Comparison of ENCODE assay signal across 31 mouse cellular contexts in genomic region chr1:81087485-81087884, GRCm38 (mm10). TPM values are rescaled to one million over a fixed set of nuclear protein-coding genes. Genes with fewer than 3 reads are reported as not detected.
DNase-seq lines count a peak whose midpoint lies in the region; ATAC-seq lines count a peak whose summit lies in the region.
"Had no signal": no experiment of that assay in that cellular context is flagged by ENCODE, and none has a peak within 500 bp of the region (broad histone marks: within the 10 kb centered on the region; RNA-seq: fewer than 3 reads in every experiment).

No protein-coding gene starts in this region.

- no peaks in the 10 kb centered on the region for H3K36me3 ChIP-seq in forebrain, embryonic 14.5 days (ENCODE audit: control insufficient read depth, insufficient read depth, low read length)
- no peaks in the 10 kb centered on the region for H3K36me3 ChIP-seq in forebrain, embryonic 10.5 days (replicated peaks)
- no peaks in the 10 kb centered on the region for H3K36me3 ChIP-seq in forebrain, embryonic 16.5 days (ENCODE audit: control insufficient read depth, insufficient read depth)
- H3K36me3 ChIP-seq: embryonic facial prominence, embryonic 10.5 days; embryonic facial prominence, embryonic 13.5 days; G1E; heart, embryonic 13.5 days had no signal

- no peaks in the 10 kb centered on the region for H3K27me3 ChIP-seq in forebrain, embryonic 14.5 days (replicated peaks; ENCODE audit: control insufficient read depth, insufficient read depth, low read length)
- no peaks in the 10 kb centered on the region for H3K27me3 ChIP-seq in forebrain, embryonic 10.5 days (ENCODE audit: poor library complexity, severe bottlenecking)
- H3K27me3 ChIP-seq in forebrain, embryonic 16.5 days (replicated peaks; ENCODE audit: control insufficient read depth, insufficient read depth, low read length), result no peaks in the 10 kb centered on the region
- H3K27me3 ChIP-seq: CH12.LX; embryonic facial prominence, embryonic 13.5 days; heart, embryonic 13.5 days had no signal

- peak; percentile 46 for DNase-seq in cerebellum, adult 9-10 months
- DNase-seq in cerebellum, adult 11 months, result no peak
- DNase-seq in forebrain, embryonic 14.5 days (ENCODE audit: low spot score), result peak; percentile 41
- DNase-seq in forebrain, embryonic 10.5 days (ENCODE audit: extremely low spot score, low spot score), result no peak
- DNase-seq in layer of hippocampus, adult 9-11 months, result peak; percentile 16
- no peak for DNase-seq in layer of hippocampus, postnatal 36 days
- no peak for DNase-seq in embryo, embryonic 10 days (ENCODE audit: low spot score)
- DNase-seq: adrenal gland, postnatal 10 days; adrenal gland, postnatal 36 days; B cell, adult 2 months; embryo, embryonic 11 days; gastrocnemius, postnatal 25 days; heart, adult 18-20 months; heart, postnatal 14 days; heart, postnatal 4 days; kidney, adult 18-20 months; kidney, adult 9 months had no signal

- no peaks in the 10 kb centered on the region for H3K4me1 ChIP-seq in forebrain, embryonic 14.5 days (ENCODE audit: control insufficient read depth, insufficient read depth, low read length)
- H3K4me1 ChIP-seq in forebrain, embryonic 10.5 days, result no peaks in the 10 kb centered on the region; the same call in 1 of the 2 replicates
- H3K4me1 ChIP-seq in forebrain, embryonic 16.5 days (replicated peaks; ENCODE audit: control insufficient read depth, insufficient read depth, low read length), result no peaks in the 10 kb centered on the region; the same call in 1 of the 2 replicates
- H3K4me1 ChIP-seq: embryonic facial prominence, embryonic 10.5 days; embryonic facial prominence, embryonic 13.5 days had no signal

- no peak overlapping the region for H3K4me3 ChIP-seq in forebrain, embryonic 14.5 days (ENCODE audit: low read depth, low read length)
- H3K4me3 ChIP-seq in forebrain, embryonic 10.5 days, result no peak overlapping the region
- no peak overlapping the region for H3K4me3 ChIP-seq in forebrain, embryonic 16.5 days (replicated peaks; ENCODE audit: low read length)
- H3K4me3 ChIP-seq: embryonic facial prominence, embryonic 10.5 days; embryonic facial prominence, embryonic 13.5 days; erythroblast, embryonic 14.5 days; heart, embryonic 13.5 days had no signal

- ATAC-seq in forebrain, embryonic 14.5 days, result peak; percentile 61; the same call in 1 of the 2 replicates
- peak; percentile 54 for ATAC-seq in forebrain, embryonic 16.5 days
- ATAC-seq: hindbrain, postnatal 0 days; inflammation-experienced regulatory T-cells, adult 6 months; intestine, embryonic 16.5 days; Patski had no signal

- no peak overlapping the region for H3K9ac ChIP-seq in forebrain, embryonic 14.5 days (ENCODE audit: low read length)
- H3K9ac ChIP-seq in forebrain, embryonic 16.5 days (replicated peaks; ENCODE audit: low read depth, low read length), result no peak overlapping the region
- H3K9ac ChIP-seq: embryonic facial prominence, embryonic 13.5 days; heart, embryonic 13.5 days; hindbrain, embryonic 14.5 days had no signal

- no peak overlapping the region for H3K27ac ChIP-seq in forebrain, embryonic 14.5 days (ENCODE audit: low read depth, low read length)
- H3K27ac ChIP-seq in forebrain, embryonic 10.5 days, result no peak overlapping the region
- peak overlapping the region; percentile 23; the same call in 1 of the 2 replicates for H3K27ac ChIP-seq in forebrain, embryonic 16.5 days (ENCODE audit: low read length)
- H3K27ac ChIP-seq: embryonic facial prominence, embryonic 10.5 days; embryonic facial prominence, embryonic 13.5 days; heart, embryonic 13.5 days; hindbrain, embryonic 14.5 days; hindbrain, postnatal 0 days had no signal

- no peak overlapping the region for H3K4me2 ChIP-seq in forebrain, embryonic 14.5 days (ENCODE audit: low read length)
- no peak overlapping the region for H3K4me2 ChIP-seq in forebrain, embryonic 16.5 days (ENCODE audit: low read length)
- H3K4me2 ChIP-seq: embryonic facial prominence, embryonic 13.5 days; heart, embryonic 13.5 days; hindbrain, embryonic 14.5 days had no signal

- no peaks in the 10 kb centered on the region for H3K9me3 ChIP-seq in forebrain, embryonic 14.5 days (replicated peaks; ENCODE audit: control insufficient read depth, low read length)
- H3K9me3 ChIP-seq in forebrain, embryonic 10.5 days, result no peaks in the 10 kb centered on the region
- H3K9me3 ChIP-seq in forebrain, embryonic 16.5 days (ENCODE audit: control insufficient read depth, low read length), result no peaks in the 10 kb centered on the region
- H3K9me3 ChIP-seq: embryonic facial prominence, embryonic 10.5 days; embryonic facial prominence, embryonic 13.5 days; heart, embryonic 13.5 days had no signal

- WGBS in forebrain, embryonic 14.5 days, result 77% methylated on average over 5 of the region's 5 CpGs
- WGBS in forebrain, embryonic 10.5 days, result 93% methylated on average over 5 of the region's 5 CpGs
- WGBS in forebrain, embryonic 16.5 days, result 70% methylated on average over 5 of the region's 5 CpGs

RNA-seq across cellular contexts. Expression of gene Nyap2, which starts 10.7 kb away (rescaled TPM):
- polyA plus RNA-seq in forebrain, embryonic 14.5 days (2014; fragmentation: Nextera tagmentation; extraction: Ambion mirVana), result 4.5 and 7.2 TPM in 2 replicates
- polyA plus RNA-seq in forebrain, embryonic 10.5 days (2016; fragmentation: Nextera tagmentation; extraction: Ambion mirVana), result 0.11 and 0.14 TPM in 2 replicates
- total RNA-seq in layer of hippocampus, postnatal 36 days (2021), result 10 to 100 TPM; 20.1 to 20.2 TPM
- polyA plus RNA-seq in forebrain, embryonic 16.5 days (2015; fragmentation: Nextera tagmentation; extraction: Ambion mirVana), result 11.2 and 12.0 TPM in 2 replicates
- total RNA-seq: CH12.LX; common myeloid progenitor, adult 5-6 weeks; gastrocnemius, adult 8-10 months; gastrocnemius, postnatal 25 days; heart, adult 18-20 months; heart, postnatal 14 days; heart, postnatal 4 days had no signal
- polyA plus RNA-seq: erythroblast, embryonic 14.5 days; G1E; inflammation-experienced regulatory T-cells, adult 6 months; Patski had no signal

Comparison
In these comparisons a context has a peak if more than half of its experiments do, and no peak if none do; other contexts are left out.
1. DNase-seq: peak in cerebellum, adult 9-10 months (single experiment), forebrain, embryonic 14.5 days (single experiment) and layer of hippocampus, adult 9-11 months (single experiment); none in cerebellum, adult 11 months (single experiment), forebrain, embryonic 10.5 days (single experiment), layer of hippocampus, postnatal 36 days (0 of 2) and embryo, embryonic 10 days (single experiment).